Mouse (Mus musculus) layer of hippocampus, adult 18-20 months (tissue): ENCODE data around the gene Cdc40. TPM values are rescaled to one million over a fixed set of nuclear protein-coding genes. Genes with fewer than 3 reads are reported as not detected.
"Not testable (repeated sequence)": the region's sequence is repeated elsewhere in the genome, so short reads cannot be mapped to it uniquely, and the experiment has no call there.

ENCODE experiments used
- DNase-seq, 2 experiments: peaks; one replicate each; pipeline ENCODE4 v3.0.0; 2022; ENCODE audit warnings: low spot score in 2 of 2
- total RNA-seq, 2 experiments: library from RNA; stranded (reverse); gene quantifications; 2 replicates each; pipeline ENCODE4 v1.2.3; 2021

Cdc40 gene
- total RNA-seq, 2 experiments from 2014 or later: 50.9 to 58.6 TPM

DNA sequence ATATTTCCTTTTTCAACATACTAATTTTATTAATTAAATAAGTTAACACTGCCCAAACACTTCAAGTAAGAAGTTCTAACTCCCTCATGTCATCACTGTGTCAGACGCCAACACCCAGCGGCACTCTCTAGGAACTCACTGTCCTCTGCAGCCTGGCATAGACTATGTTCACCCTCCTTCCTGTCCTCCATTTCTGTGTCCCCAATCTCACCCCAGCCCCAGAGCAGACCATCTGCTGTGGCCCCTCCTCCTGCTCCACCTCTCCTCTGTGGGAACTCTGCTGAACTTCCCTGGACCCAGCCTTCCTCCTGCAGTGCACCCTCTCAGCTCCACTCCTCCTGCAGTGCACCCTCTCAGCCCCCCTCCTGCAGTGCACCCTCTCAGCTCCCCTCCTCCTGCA, 15.0 kb downstream of the Cdc40 start:
- no peak for DNase-seq

DNA sequence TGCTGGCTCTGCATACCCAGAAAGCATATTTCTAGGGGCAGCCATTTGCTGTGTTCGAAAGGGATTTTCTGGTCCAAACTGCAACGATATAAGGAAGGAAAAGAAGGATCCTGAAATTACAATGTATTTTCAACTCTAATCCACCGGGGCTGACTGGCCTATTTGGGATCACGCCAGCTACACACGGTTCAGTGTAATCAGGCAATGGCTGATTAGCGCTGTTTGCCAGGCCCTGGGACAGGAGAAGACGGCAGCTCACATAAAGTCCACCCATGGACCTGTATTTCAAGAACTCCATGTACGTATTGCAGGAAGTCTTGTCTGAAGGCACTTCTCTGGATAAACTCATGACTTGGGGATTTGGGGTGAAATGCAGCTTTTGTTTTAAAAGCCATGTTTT, 25.5 kb downstream of the Cdc40 start:
- DNase-seq: no peak

DNA sequence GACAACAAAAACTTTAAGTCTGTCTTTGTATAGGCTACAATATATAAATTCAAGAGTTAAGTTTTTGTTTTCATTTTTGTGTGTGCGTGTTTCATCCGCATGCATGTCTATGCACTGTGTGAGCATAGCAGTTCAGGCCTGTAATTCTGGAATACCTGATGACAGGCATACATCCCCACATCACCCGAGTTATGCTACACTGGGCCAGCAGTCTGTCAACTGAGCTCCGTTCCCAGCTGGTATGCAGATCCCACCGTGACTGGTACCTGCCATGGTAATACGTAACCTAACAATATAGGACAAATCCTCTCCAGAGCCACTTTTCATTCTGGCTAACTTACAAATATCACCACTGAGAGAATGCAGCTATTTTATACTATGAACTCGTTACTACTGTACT, 26.4 kb downstream of the Cdc40 start:
- DNase-seq: no peak

DNA sequence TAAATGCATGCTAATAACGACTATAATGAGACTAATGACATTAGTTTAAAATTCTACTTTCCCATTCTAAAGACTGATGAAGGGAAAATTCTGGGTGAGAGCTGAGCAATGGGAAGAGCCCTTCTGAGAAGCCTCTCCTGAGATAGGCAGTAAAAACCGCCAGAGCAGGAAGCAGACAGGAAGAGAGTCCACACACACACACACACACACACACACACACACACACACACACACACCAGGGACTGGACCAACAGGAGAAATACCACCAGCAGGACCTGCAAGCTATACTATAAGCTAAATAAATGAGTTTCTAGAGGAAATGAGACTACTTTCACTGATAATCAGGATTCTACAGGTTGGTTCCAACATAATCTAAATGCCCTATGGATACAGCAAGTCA, 27.5 kb downstream of the Cdc40 start:
- DNase-seq: no peak

DNA sequence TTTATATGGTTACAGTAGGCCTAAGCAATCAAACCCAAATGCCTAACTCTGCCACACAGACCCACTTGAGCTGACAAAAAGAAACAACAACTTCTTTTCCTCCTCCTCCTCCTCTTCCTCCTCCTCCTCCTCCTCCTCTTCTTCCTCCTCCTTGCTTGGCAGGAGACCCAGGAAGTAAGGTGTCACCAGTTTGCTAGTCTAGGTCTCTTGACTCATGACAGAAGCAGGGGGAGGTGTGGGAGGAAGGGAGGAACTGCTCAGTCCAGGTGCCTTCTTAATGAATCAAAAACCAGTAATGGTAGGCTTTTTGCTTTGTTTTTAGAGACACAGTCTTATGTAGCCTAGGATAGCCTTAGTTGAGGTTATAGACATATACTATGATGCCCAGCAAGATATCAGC, 32.0 kb downstream of the Cdc40 start:
- DNase-seq: no peak

DNA sequence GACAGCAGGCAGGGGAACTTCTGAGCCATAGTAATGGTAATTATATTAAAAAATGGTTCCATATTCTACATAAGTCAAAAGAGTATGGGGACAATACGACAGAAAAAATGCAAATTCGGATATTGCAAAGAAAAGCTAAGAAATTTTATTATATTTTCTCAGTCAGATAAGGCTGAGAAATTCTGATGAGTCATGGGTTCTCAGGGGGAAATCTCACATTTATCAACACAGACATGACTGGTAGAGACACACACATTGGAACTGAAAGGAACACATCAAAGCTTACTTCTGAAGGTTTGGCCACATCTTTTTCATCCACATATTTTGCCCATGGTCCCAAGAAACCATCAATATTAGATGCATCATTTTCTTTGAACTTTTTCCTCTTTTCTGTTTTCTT, 32.5 kb downstream of the Cdc40 start:
- DNase-seq: no peak

DNA sequence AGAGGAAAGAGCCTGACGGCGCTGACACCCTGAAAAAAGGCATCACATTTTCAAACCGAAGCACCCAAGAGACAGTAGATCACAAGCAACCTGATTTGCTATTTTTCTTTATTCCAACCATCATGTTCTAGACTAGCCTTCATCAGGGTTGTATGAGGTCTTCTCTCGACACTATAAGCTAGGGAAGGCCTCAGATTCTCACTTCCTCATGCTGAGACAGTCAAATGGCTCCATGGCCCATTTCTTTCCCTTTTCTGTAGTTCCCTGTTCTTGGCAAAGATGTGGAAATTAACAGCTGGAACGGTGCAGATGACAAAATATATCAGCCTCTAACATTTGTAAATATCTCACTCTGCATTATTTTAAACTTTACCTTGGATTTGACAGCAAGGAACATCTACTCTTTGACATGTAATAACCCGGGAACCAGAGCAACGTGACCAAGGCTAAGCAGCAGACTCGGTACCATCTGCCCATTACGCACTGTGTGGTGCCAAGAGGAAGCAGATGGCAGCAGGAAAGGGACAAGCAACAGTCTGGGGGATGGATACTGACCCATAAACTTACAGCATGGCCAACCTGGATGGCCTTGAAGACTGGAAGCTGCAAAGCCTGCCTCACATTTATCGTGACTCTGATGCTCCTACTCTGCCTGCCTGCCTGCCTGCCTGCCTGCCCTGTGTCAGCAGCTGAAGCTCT, 35.8 kb downstream of the Cdc40 start:
- DNase-seq: no peak

DNA sequence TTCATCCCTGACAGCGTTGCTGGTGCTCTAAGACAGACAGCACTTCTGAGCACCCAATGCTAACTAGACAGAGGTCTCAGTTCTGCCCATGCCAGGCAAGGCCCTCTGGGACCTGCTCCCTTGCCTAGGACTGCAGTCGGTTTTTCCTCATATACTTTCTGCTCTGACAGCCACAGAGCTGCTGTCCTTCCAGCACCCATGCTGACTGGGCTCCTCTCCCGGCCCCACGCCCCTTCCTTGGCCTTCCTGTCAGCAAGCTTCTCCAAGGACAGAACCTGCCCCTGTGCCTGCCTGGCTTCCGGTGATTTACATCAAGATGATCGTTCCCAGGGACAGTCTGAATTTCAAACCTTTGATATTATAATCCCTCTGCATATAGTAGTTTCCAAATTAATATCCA, 37.5 kb downstream of the Cdc40 start:
- DNase-seq: no peak

DNA sequence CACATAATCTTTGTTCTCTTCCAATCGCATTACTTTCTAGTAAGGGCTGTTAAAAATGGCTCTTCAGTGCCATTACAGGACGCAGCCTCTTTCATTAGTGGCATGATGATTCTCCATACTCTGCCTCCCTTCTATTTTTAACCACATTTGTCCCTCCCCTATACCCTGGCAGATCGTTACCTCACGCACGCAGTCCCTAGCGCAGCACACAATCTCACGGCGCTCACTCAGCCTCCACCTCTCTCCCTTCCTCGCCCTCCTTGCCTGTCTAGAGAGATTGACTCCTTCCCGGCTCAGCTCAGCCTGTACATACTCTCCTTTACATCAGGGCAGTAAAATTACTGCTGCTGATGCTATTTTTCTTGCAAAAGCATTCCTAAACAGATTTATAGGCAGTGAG, 38.6 kb downstream of the Cdc40 start:
- no peak for DNase-seq

DNA sequence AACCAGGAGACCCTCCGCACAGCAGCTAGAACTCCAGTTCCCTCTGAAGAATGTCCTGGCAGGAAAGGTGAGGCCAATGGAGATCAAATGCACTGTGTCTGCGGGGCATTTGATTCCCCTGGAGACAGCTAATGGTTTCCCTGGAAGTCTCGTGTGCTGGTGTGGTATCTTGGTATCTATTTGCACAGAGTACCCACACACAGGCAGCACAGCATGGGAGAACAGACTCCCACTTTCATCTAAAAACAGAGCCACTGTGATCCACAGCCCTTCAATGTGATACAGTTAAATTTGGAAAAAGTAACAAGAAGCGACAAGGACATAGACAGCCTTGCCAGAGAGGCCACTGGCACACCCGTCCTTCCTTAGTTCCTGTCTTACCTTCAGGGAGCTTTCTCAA, 39.3 kb downstream of the Cdc40 start:
- peak in 1 of 2 experiments; percentile 66 for DNase-seq

DNA sequence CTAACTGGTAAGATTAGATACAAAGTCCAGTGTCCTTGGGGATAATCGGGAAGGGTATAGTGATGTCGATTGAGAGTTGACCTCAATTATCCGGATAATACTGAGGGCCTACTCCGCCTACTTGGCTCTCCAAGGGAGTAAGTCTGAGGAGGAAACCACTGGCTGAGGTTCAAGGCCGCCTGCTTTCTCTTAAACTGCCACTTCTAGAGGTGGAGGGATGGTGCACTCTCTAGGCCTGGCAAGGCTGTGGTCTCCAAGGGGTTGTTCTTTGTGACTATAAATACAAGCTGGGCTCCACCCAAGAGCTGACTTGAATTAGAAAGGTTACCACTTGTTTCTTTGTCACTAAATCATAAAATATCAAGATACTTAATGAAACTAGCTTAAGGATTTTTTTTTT, 43.0 kb downstream of the Cdc40 start:
- no peak for DNase-seq

DNA sequence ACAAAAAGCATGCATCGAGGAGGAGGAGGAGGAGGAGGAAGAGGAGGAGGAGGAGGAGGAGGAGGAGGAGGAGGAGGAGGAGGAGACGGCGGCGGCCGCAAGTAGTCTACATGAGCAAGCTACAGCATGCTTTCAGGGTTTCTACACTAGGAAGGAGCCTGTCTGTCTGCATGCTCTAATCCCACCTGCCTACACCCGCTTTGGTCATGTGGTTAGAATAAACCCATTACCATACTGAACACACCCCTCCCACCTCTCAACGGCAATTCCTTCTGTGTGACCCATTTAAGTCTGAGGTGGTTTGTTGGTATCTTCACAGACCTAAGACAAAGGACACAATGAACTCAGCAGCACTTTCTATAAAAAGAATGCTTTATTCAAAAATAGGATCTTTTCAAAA, 51.8 kb downstream of the Cdc40 start:
- no peak for DNase-seq

DNA sequence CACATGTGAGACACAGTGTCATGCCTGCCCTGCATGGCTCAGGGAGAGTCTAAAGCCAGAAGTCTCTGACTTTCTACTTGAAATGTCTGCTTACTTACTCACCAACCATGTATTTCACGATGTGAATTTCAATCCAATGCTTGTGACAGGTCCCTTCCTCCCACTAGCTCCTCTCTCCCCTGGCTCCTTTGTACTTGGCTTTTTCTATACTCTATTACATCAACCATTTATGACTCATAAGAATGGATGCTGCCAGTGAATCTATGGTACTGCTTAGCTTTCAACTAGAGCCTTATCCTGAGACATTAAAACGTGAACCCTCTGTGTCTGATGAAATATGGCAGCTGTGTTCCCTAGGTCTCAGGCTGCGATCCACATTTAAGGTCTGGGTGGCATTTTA, 52.8 kb downstream of the Cdc40 start:
- no peak for DNase-seq

DNA sequence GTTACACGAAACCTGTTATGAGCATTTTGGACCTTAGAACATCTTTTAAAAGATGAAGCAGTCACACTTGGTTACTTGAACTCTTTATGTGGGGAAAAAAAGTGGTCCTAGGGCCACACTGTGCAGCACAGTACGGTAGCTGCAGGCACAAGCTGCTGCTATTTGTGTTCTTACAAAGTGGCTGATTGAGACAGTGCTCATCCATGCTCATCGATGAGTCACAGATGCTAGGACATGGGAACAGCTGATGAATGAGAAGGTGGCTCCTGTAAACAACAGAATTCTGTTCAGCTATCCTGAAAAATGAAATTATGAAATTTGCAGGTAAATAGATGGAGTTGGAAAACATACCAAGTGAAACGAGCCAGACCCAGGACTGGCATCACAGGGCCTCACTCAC, 55.4 kb downstream of the Cdc40 start:
- peak in 1 of 2 experiments; percentile 75 for DNase-seq

DNA sequence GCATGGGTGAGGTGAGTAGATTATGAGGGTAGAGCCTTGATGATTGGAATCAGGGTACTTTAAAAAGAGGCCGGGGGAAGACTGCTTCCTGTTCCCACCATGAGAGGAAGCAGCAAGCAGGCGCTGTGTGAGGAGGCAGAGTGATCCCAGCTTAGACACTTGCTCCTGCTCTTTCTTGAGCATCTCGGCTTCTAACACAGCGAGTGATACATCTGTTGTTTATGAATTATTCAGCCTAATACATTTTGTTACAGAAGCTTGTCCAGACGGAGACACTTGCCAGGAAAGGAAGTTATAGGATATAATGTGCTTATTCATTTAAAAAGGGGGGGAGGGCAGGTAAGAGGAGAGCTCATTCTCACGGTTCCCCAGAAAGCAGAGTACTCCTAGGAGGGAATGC, 57.2 kb downstream of the Cdc40 start:
- DNase-seq: peak in 1 of 2 experiments; percentile 70

DNA sequence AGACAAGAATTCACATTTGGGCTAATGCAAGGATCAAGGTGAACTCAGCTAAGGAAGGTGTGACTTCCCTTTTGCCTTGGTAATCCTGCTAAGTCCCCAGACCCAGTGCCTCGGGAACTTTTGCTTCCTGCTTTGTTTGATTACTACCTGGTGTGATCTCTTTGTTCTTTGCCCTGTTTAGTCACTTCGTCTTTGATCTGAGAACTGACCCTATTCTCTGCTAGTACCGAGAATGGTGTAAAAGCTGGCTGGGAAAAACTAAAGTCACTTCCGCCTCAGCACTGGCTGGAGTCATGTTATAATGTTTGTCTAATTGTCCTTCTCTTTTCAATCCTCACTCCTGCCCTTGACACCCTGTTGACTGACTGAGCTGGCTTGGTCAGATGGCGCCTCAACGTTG, 66.6 kb downstream of the Cdc40 start:
- no peak for DNase-seq

DNA sequence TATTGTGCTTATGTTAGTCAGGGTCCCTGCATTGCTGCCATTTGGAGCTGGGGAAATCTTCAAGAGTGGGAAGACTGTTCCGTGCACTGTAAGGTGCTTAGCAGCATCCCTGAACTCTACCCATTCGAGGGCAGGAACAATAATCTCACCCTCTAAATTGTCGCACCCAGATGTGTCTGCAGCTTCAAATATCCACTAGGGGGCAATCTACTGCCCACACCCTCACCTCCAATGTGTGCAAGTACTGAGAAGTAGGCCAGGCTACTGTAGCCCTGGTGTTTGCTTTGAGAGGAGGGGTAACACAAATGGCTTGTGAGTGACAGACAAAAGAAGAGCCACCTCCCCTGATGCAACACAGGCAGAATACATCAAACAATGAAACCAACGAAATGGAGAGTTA, 69.5 kb downstream of the Cdc40 start:
- no peak for DNase-seq

DNA sequence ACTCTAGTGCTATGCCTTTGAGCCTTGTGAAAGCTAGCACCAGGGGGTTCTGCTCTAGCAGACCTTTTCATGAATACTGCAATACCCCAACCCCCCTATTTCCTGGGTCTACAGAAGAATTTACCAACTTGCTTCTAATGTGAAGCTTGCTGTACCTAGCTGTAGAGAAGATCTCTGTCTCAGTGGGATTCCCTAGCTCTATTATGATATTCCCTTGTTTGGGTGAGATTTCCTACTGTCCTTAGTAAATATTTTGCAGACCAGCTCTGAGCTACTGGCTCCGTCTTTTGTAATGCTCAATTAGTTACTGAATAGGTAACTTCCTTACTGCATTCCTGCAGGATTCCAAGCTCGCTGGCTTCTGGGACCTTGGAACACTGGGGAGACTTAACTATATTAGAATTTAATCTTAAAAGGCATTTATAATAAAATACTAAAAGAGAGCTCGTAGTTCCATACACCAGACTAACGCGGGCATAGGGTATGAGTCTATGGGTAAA, 73.7 kb downstream of the Cdc40 start:
- DNase-seq: not testable (repeated sequence)

DNA sequence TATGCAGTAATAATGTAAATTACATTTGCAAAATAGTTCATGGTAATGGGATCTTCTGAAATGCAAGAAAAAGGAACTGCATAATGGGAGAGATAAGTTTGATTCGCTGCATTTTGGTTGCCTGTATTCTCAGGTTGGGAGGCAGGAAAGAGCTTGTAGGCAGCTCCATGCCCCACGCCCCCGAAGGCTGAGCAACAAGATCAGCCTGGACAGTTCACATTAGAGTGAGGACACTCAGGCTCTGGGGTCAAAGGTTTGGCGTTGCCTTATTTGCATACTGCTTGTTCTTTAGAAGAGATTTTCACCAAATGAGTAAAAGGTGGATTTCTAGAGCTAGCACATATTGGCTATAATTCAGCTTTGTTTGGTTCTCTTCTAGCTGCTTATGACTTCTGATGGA, 76.9 kb downstream of the Cdc40 start:
- no peak for DNase-seq

DNA sequence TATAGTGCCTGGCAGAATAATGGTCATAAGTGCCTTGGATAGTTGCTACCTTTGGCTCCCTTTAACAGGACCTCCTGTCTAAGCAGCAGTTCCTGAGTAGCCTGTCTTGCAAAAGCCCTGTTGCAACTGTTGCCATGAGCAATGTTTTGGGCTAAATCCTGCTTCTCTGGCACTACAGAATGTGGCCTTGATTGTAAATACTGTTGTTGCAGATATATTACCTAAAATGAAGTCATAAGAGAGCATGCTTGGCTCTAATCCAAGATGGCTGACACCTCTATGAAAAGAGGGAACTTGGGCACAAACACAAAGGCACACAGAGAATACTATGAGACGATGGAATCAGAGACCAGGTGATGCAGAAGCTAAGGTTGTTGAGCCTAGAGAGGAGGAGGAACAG, 77.9 kb downstream of the Cdc40 start:
- no peak for DNase-seq

DNA sequence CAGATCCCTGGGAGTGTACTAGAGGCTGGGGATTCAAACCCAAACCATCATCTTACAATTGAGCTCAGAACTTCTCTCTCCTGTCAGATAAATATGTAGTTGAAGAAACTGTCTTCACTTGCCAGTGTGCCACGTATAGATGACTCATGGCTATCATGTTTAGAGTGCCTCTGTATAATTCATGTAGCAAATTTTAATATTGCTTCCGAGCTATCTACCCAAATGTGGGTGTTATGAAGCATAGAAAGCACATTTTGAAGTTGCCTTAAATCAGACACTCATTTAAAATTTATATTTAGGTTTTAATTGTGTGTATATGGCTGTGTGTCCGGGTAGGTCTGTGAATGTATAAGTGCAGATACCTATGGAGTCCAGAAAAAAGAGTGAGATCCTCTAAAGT, 91.0 kb downstream of the Cdc40 start:
- DNase-seq: no peak

DNA sequence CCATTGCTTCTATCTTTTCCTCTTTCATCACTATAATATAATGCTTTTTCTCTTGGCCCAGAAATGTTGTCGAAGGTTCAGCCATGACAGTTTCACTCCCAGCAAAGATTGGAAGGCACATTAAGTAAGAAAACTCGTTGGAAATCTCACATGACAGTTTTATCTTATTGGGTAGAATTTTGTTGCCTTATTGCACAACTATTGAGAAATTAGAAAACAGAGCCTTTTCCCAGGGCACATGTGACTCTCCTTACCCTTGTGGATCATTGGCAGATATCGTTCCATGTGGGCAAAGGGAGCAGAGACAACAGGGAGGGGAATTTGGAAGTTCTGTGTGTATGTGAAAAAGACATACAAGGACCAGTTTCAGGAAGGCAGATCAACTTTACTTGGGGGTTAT, 92.7 kb downstream of the Cdc40 start:
- no peak for DNase-seq
